Mouse (Mus musculus) ES-Bruce4 (cell line): Measurements from ENCODE around the gene Rab11fip3.
A peak's percentile ranks its signal among the peaks of the same experiment; 100 is the strongest.

ENCODE experiments used
- CTCF ChIP-seq: IDR thresholded peaks from one replicate; pipeline ENCODE4 v1.8.1; 2011; ENCODE audit warnings: low read depth, low read length
- EP300 ChIP-seq: IDR thresholded peaks from 2 replicates; pipeline ENCODE4 v1.6.1; 2011; ENCODE audit warnings: low read depth, low read length; ENCODE audit not compliant: insufficient read depth
- POLR2A ChIP-seq: IDR thresholded peaks from one replicate; pipeline ENCODE4 v1.8.1; 2011; ENCODE audit warnings: low read length; ENCODE audit not compliant: insufficient read depth

DNA sequence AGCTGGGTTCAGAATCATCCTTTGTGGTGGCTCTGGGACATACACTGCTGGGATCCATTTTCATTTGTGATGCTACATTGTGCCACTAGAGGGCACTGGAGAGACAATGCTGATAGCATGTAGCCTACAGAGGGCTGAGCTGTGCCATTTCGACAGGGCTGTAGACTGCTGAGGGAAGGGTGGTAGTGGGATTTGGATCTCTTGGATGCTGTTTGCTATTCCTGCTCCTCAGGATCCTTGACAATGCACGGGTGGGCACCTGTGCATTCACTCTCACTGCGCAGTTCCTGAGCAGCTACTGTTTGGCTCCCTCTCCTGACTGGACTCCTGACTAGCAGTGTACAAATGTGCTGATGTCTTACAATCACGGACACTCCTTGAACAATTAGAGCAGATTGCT lies 59.8 kb downstream of the Rab11fip3 start:
- peak; percentile 84 for TF ChIP-seq CTCF
- no peak for TF ChIP-seq EP300
- no peak for TF ChIP-seq POLR2A
